Mouse (Mus musculus): ENCODE measurements around the gene Avpr1a. TPM values are rescaled to one million over a fixed set of nuclear protein-coding genes. Genes with fewer than 3 reads are reported as not detected.
A peak's percentile ranks its signal among the peaks of the same experiment; 100 is the strongest.

Gene Avpr1a
- total RNA-seq (2021) = 1 to 10 TPM; 2.0 to 2.6 TPM
- long read RNA-seq, experiment 1, partial matches to known transcripts = 0 of 3 reads
- long read RNA-seq, experiment 1, other reads (novel, unspliced or antisense) = 0 of 3 reads
- long read RNA-seq, experiment 2 = 0 reads

DNA sequence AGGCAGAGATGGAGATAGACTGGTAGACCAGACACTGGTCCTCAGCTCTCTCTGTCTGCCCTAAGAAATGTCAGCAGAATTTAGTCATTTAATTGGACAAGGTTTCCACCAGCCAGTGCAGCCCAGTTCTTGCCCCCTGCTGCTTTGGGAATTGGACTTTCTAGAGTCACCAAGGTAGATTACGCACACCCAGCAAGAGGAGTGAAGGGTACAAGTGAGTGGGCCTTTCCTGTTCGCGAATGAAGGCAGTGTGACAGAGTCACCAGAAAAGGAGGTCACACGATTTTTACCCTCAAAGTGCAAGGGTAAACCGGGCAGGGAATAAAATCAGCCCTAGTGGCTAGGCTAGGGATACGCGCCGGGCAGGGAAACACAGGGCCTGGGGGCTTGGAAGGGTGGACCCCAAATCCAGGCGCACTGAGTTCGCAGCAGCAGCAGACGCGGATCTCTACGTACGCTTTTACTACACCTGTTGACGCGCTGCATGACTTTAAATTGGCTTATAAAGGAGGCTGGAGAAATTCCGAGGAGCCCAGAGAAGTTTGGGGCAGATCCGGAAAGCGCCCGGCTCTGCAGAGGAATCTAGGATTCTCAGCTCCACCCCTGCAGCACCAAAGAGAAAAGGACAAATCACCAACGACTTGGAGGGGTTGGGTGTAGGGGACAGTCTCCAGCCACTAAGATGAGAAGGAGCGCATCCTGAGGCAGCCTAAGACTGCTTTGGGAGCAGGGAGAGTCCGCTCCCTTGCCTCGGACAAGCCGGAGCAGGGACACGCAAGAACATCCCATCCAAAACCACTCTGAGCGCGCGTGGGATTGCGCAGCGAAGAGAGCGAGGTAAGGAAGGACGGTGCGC lies at the start of gene Avpr1a:
Gene Avpr1a, plus strand, starts transcription at position 639 of the 856 bp plus-strand sequence.
- peak; percentile 7 to 33 for DNase-seq

DNA sequence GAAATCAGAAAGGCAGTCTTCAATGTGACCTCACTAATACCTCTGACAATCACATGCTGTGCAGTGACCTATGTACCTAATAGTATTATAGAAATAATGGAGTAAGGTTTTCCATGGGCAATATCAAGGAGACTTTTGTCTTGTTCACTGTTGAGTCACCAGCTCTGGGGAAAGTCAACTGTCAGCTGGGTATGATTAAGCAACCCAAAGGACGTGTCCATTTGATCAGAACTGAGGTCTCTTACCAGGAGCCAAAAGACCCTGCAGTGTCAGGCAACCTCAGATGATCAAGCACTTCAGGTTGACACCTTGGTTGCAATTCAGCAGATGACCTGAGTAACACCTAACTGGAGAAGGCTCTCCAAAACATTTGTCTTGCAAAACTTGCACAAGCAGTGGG lies 46.0 kb upstream of the Avpr1a start:
- no peak for DNase-seq

DNA sequence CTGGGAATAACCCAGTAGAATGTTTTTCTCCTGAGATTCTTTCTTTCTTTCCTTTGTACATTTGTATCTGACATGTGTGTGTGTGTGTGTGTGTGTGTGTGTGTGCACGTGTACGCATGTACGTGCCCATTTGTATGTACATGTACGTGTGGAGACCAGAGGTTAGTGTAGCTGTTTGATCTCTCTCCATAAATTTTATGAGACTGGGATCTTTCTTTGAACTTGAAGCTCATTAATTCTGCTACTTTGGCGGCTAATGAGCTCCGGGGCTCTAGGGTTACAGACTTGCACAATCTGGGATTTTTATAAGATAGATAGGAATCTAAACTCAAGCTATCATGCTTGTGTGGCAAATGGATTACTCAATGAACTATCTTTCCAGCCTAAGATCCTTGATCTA lies 42.0 kb upstream of the Avpr1a start:
- DNase-seq = no peak

DNA sequence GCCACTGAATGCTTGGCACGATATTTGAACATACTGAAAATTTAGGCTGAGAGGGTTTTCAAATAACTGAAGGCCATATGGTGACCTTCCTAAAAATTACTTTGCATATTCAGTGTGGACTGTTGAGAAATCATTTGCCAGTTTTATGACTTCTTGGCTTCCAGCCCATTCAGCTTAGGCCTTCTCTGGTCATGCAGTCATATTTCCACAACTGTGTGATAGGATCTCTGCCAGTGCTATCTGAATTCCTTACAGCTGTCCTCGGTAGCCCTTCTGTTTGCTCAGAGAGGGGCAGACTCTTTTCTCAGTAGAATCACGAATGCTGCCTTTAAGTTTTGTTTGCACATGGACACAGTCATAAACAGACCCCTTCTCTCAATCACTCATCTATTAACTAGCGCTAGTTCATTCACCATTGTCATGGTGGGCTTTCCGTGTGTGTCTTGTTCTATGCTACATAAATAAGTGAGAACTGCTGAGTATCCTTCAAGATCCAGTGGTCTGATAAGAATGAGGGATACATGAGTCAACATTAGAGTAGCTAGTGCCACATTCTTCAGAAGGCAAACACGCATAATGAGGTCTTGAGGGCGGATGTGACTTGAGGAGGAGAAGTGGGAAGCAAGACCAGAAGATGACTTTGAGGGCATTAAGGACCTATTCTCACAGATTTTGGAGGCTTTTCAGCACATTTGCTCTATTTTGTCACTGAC lies 39.4 kb upstream of the Avpr1a start:
- DNase-seq = peak; percentile 24 to 51

DNA sequence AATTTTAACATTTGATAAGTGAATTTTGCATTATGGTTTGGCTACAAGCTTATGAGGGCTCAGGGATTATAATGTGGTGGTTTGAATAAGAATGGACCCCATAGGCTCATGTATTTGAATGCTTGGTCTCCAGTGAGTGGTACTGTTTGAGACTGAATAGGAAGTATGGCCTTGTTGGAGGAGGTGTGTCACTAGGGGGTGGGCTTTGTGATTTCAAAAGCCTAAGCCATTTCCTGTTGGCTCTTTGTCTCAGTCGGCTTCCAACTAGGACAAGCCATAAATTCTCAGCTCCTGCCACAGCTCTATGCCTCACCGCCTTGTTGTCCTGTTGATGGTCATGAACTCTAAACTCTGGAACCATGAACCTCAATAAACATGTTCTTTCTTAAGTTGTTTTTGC lies 37.5 kb upstream of the Avpr1a start:
- no peak for DNase-seq

DNA sequence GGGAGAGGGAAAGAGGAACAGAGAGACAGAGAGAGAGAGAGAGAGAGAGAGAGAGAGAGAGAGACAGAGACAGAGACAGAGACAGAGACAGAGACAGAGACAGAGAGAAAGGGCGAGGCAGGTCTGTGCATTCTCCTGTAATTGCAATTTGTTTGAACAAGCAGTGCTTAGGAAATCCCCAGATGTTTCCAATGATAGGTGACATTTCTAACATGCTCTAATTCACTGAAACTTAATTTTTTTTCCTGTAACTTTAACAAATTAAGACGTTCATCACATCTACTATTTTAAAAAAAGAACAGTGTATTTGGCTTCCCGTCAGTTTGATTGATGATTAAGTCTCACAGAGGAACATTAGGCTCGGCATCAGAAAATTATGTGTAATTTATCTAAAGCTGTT lies 15.6 kb upstream of the Avpr1a start:
- no peak for DNase-seq

DNA sequence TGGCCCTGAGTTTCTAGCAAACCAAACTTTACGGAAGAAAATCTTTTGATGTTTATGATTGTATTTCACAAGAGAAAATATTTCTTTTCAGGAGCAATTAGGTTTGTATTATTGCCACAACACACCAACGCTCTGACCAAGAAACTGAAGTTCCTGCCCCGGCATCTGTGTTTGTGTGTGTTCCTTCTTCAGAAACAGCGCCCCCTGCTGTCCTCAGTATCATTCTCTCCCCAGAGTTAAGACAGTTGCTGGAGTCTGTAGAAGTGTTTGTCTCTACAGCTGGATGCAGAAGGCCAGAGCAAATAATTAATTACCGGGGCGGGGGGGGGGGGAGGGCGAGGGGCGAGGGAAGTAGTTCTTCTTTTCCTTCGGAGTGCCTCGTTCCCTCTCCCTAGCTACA lies 1.0 kb upstream of the Avpr1a start:
- peak; percentile 53 to 85 for DNase-seq

DNA sequence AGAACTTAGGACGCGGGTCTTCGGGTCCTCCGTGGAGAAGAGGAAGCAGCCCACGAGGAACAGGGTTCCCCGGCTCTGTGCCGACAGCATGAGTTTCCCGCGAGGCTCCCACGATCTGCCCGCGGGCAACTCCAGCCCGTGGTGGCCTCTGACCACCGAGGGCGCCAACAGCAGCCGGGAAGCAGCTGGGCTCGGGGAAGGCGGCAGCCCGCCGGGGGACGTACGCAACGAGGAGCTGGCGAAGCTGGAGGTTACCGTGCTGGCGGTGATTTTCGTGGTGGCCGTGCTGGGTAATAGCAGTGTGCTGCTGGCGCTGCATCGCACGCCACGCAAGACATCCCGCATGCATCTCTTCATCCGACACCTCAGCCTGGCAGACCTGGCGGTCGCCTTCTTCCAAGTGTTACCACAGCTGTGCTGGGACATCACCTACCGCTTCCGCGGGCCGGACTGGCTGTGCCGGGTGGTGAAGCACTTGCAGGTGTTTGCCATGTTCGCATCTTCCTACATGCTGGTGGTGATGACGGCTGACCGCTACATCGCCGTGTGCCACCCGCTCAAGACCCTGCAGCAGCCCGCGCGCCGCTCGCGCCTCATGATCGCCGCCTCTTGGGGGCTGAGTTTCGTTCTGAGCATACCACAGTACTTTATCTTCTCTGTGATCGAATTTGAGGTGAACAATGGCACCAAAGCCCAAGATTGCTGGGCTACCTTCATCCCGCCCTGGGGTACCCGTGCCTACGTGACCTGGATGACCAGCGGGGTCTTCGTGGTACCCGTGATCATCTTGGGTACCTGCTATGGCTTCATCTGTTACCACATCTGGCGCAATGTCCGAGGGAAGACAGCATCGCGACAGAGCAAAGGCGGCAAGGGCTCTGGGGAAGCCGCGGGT lies 665 bp downstream of the Avpr1a start:
- peak; percentile 7 to 42 for DNase-seq

DNA sequence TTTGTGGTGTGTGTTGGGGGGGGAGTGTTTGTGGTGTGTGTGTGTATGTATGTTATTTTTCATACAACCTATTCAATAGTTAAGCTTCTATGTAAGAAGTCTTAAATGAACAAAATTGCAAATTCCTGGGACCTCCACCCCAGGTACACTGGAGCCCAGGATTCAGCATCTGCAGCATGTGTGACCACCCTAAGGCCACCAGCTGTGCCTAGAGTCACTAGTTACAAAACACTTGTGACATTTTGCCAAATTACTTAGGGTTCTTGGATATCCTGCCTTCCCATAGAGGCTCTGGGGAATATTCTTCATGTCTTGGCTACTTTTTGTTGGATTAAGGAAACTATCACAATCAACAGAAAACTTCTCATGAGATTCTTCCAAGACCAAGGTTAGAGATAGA lies 1.6 kb downstream of the Avpr1a start:
- peak; percentile 34 to 43 for DNase-seq

DNA sequence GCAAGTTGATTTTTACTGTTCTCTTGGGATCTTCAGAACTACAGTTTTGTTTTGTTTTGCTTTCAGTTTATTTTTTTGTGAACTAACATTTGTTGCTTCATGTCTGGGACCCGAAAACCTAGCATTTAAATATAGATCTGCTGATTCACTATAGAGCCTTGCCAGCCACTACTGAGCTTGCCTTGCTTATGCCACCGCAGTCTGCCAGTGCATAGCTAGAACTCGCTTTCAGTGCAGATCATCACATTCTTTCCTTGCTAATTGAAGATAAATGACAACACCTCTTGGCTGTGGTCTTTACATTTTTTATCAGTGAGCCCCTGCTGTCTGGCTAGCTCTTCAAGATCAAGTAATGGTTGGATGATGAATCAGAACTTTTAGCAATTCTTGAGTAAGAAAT lies 5.2 kb downstream of the Avpr1a start:
- peak; percentile 7 to 12 for DNase-seq

DNA sequence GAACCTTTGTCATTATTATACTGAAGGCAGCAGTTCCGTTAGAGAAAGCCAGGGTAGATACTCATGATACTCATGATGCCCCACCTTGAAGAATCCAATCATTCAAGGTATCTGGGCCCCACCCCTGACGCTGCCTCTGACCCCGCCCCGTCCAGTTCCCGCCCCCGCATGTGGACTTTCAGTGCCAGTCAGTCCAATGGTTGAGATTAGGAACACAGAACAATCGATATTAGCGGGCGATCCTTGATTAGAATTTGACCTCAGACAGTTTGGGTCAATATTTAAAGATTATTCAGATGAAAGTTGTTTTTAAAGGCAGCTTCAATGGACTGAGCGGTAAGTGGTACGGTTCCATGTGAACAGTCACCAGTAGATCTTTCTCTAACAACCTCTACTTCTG lies 7.5 kb downstream of the Avpr1a start:
- no peak for DNase-seq

DNA sequence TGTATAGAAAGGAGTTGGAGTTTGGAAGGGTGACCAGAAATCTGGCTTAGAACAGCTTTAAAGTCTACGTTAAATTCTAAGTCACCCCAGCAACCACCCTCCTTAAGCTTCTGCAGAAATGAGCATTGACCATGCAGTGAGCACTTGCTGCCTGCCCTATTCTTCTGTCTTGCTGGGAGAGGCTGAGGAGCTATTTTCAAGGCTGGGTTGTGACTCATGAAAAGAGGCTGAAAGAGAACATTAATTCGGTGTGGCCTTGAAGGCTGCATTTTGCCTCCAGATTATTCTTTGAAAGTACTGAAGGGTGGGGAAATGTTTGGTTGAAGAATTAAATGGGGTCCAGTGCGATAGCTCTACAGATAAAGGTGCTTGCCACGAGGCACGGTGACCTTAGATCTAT lies 28.5 kb downstream of the Avpr1a start:
- no peak for DNase-seq

DNA sequence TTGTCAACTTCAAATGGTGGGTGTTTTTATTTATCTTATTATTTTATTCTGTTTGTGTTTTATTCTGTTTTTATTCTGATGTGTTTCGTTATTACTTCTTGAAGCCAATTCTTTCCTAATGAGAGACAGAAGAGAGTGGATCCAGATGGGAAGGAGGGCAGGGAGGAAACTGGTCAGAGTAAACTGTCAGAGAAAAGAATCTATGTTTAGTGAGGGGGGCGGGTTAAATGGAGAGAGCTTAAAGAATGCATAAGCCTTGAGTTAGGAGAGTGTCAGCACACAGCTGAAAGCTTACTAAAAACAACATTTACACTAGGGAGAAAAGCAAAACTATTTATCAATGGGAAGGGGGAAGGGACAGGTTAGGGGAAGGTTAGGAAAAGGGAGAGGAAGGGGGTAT lies 50.3 kb downstream of the Avpr1a start:
- DNase-seq = no peak

DNA sequence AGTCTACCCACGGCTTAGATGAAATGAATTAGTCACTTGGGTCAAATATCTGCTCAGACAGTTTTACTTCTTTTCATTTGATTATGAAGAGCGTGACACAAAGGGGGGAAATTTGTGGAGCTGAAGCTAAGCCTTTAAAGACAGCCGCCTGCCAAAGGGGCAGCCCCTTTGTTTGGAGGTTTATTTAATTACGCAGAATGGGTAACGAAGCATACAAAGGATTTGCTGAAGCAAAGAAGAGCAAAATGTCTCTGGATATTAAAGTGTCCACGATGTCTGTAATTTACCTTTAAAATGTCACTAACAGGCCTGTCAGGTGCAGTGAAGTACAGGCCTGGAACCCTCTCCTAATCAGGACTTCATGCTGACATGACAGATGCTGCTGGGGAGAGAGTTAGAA lies 51.0 kb downstream of the Avpr1a start:
- no peak for DNase-seq

Other genes with a start within 250 kb of the Avpr1a start
- gene Ppm1h, start 230.3 kb downstream of the Avpr1a start, total RNA-seq (2021) = 1 to 10 TPM; 6.9 to 7.3 TPM